Comparison of ENCODE assay signal across 8 mouse cellular contexts in the genomic region with DNA sequence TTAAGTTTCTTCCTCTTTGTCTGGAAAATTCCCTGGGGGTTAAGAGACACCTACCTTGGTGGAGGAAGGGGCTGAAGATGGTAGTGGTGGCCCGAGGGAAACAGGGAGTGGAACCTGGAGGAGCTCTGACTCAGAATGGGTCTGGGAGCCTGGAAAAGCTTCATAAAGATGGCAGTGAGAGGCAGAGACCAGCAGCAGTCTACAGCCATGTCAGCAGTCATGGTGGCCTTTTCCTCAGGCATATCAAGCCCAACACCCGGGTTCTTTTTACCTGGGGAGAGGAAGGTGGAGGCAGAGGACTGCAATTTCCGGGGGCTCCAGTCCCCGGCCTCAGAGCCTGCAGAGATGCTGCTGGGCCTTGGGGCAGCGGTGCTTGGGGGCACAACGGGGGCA. TPM values are rescaled to one million over a fixed set of nuclear protein-coding genes. Genes with fewer than 3 reads are reported as not detected.
A peak's percentile ranks its signal among the peaks of the same experiment; 100 is the strongest.
DNase-seq lines count a peak whose midpoint lies in the region; ATAC-seq and TF ChIP-seq lines count a peak whose summit lies in the region.

No protein-coding gene starts in this region.

- no peak for ATAC-seq in neural tube, embryonic 11.5 days (ENCODE audit: insufficient read depth, low FRiP score, low TSS enrichment)
- ATAC-seq in limb, embryonic 14.5 days (ENCODE audit: low FRiP score, low read depth) = no peak

- H3K9me3 ChIP-seq in neural tube, embryonic 11.5 days (ENCODE audit: control insufficient read depth, low read length) = no peaks in the 10 kb centered on the region
- H3K9me3 ChIP-seq in limb, embryonic 14.5 days (ENCODE audit: control insufficient read depth, low read length) = no peaks in the 10 kb centered on the region

- H3K9ac ChIP-seq in neural tube, embryonic 11.5 days (ENCODE audit: low read length) = peak overlapping the region; percentile 85
- peak overlapping the region; percentile 85 for H3K9ac ChIP-seq in limb, embryonic 14.5 days (ENCODE audit: low read depth, low read length, severe bottlenecking)

- H3K4me2 ChIP-seq in neural tube, embryonic 11.5 days (ENCODE audit: low read depth) = peak overlapping the region; percentile 60
- H3K4me2 ChIP-seq in limb, embryonic 14.5 days (replicated peaks; ENCODE audit: low read depth, low read length, severe bottlenecking) = peak overlapping the region; percentile 61

- no peaks in the 10 kb centered on the region for H3K27me3 ChIP-seq in neural tube, embryonic 11.5 days (ENCODE audit: control insufficient read depth, insufficient read depth, low read length)
- no peaks in the 10 kb centered on the region for H3K27me3 ChIP-seq in limb, embryonic 14.5 days (ENCODE audit: control insufficient read depth, insufficient read depth, low read length)

- 25% methylated on average over 4 of the region's 6 CpGs for WGBS in neural tube, embryonic 11.5 days
- WGBS in limb, embryonic 14.5 days = 29% methylated on average over 4 of the region's 6 CpGs

- TF ChIP-seq POLR2A in limb, embryonic 14.5 days (IDR thresholded peaks at IDR 0.05; ENCODE audit: borderline replicate concordance, extremely low read depth, insufficient read depth, insufficient read length) = no peak

- DNase-seq in adrenal gland, postnatal 14 days = peak; percentile 36
- DNase-seq in adrenal gland, adult 8-10 months = no peak
- no peak for DNase-seq in neural tube, embryonic 11.5 days (ENCODE audit: low spot score)
- no peak for DNase-seq in neural tube, embryonic 10.5 days (ENCODE audit: extremely low spot score, low spot score)
- no peak for DNase-seq in limb, embryonic 14.5 days (ENCODE audit: low spot score)
- DNase-seq in thymus, postnatal 14 days = peak; percentile 22
- no peak for DNase-seq in frontal cortex, postnatal 10 days (ENCODE audit: low spot score in 2 of 2)
- DNase-seq in gastrocnemius, adult 8-10 months (ENCODE audit: low spot score in 2 of 2) = no peak

- no peaks in the 10 kb centered on the region for H3K36me3 ChIP-seq in neural tube, embryonic 11.5 days (ENCODE audit: control insufficient read depth, insufficient read depth, low read length)
- H3K36me3 ChIP-seq in limb, embryonic 14.5 days (ENCODE audit: control insufficient read depth, insufficient read depth, low read length) = peaks cover 15% of the 10 kb centered on the region

- peak overlapping the region; percentile 49 for H3K4me3 ChIP-seq in neural tube, embryonic 11.5 days (ENCODE audit: low read depth, low read length)
- peak overlapping the region; percentile 57 for H3K4me3 ChIP-seq in limb, embryonic 14.5 days (replicated peaks; ENCODE audit: low read length)

- H3K4me1 ChIP-seq in neural tube, embryonic 11.5 days (ENCODE audit: control insufficient read depth, insufficient read depth, low read length) = no peaks in the 10 kb centered on the region
- no peaks in the 10 kb centered on the region for H3K4me1 ChIP-seq in limb, embryonic 14.5 days (ENCODE audit: control insufficient read depth, insufficient read depth, low read length)

- H3K27ac ChIP-seq in neural tube, embryonic 11.5 days (ENCODE audit: low read depth, low read length) = no peak overlapping the region
- 0 out of 2 replicates have a peak overlapping the region, but pooled peaks have one; percentile 63 for H3K27ac ChIP-seq in limb, embryonic 14.5 days (replicated peaks; ENCODE audit: low read depth, low read length)

RNA-seq across cellular contexts. Expression of gene Irak1, which starts 0.9 kb away (rescaled TPM):
- 101 and 105 TPM in 2 replicates for total RNA-seq in adrenal gland, postnatal 14 days (2021)
- 100 to 1,000 TPM; 109 to 154 (median 129) TPM for total RNA-seq in adrenal gland, adult 8-10 months (2022)
- polyA plus RNA-seq in neural tube, embryonic 11.5 days (2014; fragmentation: Nextera tagmentation; extraction: Ambion mirVana) = 33.4 and 42.2 TPM in 2 replicates
- 86.0 and 123 TPM in 2 replicates for polyA plus RNA-seq in limb, embryonic 14.5 days (2012; rRNA removed)
- 49.6 and 52.6 TPM in 2 replicates for polyA plus RNA-seq in limb, embryonic 14.5 days (2014; fragmentation: Nextera tagmentation; extraction: Ambion mirVana)
- 10 to 100 TPM; 34.9 to 39.0 (median 37.5) TPM for total RNA-seq in gastrocnemius, adult 8-10 months (2022)

RNA-seq across cellular contexts. Expression of gene Hcfc1, which starts 56.6 kb away (rescaled TPM):
- total RNA-seq in adrenal gland, postnatal 14 days (2021) = 57.2 and 57.5 TPM in 2 replicates
- total RNA-seq in adrenal gland, adult 8-10 months (2022) = 10 to 100 TPM; 58.1 to 78.5 (median 68.1) TPM
- polyA plus RNA-seq in neural tube, embryonic 11.5 days (2014; fragmentation: Nextera tagmentation; extraction: Ambion mirVana) = 80.0 and 89.3 TPM in 2 replicates
- polyA plus RNA-seq in limb, embryonic 14.5 days (2012; rRNA removed) = 71.7 and 93.7 TPM in 2 replicates
- polyA plus RNA-seq in limb, embryonic 14.5 days (2014; fragmentation: Nextera tagmentation; extraction: Ambion mirVana) = 65.3 and 71.2 TPM in 2 replicates
- 10 to 100 TPM; 29.8 to 34.0 (median 32.0) TPM for total RNA-seq in gastrocnemius, adult 8-10 months (2022)

Comparison
In these comparisons a context has a peak if more than half of its experiments do, and no peak if none do; other contexts are left out.
1. DNase-seq: peak in adrenal gland, postnatal 14 days (single experiment) and thymus, postnatal 14 days (single experiment); none in adrenal gland, adult 8-10 months (single experiment), neural tube, embryonic 11.5 days (single experiment), neural tube, embryonic 10.5 days (single experiment), limb, embryonic 14.5 days (single experiment), frontal cortex, postnatal 10 days (0 of 2) and gastrocnemius, adult 8-10 months (0 of 2).